Mouse (Mus musculus) bone marrow, adult 2 months (tissue): Measurements from ENCODE around the gene Gpx4.

ENCODE experiments used
- CTCF ChIP-seq: fragments of 200-500 bp; IDR thresholded peaks from 2 replicates; pipeline ENCODE4 v1.5.1; 2011; ENCODE audit warnings: low read length, control low read depth; ENCODE audit not compliant: control insufficient read depth, insufficient read depth
- POLR2A ChIP-seq: fragments of 200-500 bp; IDR thresholded peaks from 2 replicates; pipeline ENCODE4 v1.6.1; 2011; ENCODE audit warnings: low read depth, mild to moderate bottlenecking, control low read depth, low read length, borderline replicate concordance; ENCODE audit not compliant: control insufficient read depth

- TF ChIP-seq CTCF (no peak), POLR2A (no peak)
Observed at GRCm38 (mm10) chr10:80023758-80024157, 23.2 kb upstream of the Gpx4 start.
